Mouse (Mus musculus) kidney, adult 2 months (tissue): ENCODE measurements at regions not wholly inside any gene's neighbourhood (a gene's known extent, or its start where the extent isn't known, plus 50 kb on each side); places are given as distances from the start of the nearest gene placed in this dataset.
A peak's percentile ranks its signal among the peaks of the same experiment; 100 is the strongest.

ENCODE experiments used
- DNase-seq: peaks from one replicate; pipeline ENCODE4 v3.0.0; 2021
- H3K27ac ChIP-seq: fragments of 200-500 bp; 2 replicates; pipeline ENCODE4 v1.5.1; 2012; ENCODE audit warnings: low read depth, low read length, control low read depth, inconsistent platforms; ENCODE audit not compliant: insufficient read depth
- H3K27me3 ChIP-seq: fragments of 200-500 bp; replicated peaks from 2 replicates; pipeline ENCODE4 v1.6.1; 2012; ENCODE audit warnings: mild to moderate bottlenecking, moderate library complexity, low read length, inconsistent platforms; ENCODE audit not compliant: control insufficient read depth, insufficient read depth
- H3K36me3 ChIP-seq: fragments of 200-500 bp; 2 replicates; pipeline ENCODE4 v1.6.1; 2012; ENCODE audit warnings: mild to moderate bottlenecking, moderate library complexity, low read length, inconsistent platforms; ENCODE audit not compliant: control insufficient read depth, insufficient read depth
- H3K4me1 ChIP-seq: fragments of 200-500 bp; 2 replicates; pipeline ENCODE4 v1.6.1; 2011; ENCODE audit warnings: low read length; ENCODE audit not compliant: control insufficient read depth, insufficient read depth
- H3K4me3 ChIP-seq: fragments of 200-500 bp; 2 replicates; pipeline ENCODE4 v1.5.1; 2011; ENCODE audit warnings: mild to moderate bottlenecking, low read depth, low read length, control low read depth; ENCODE audit not compliant: insufficient read depth
- CTCF ChIP-seq: fragments of 200-500 bp; conservative IDR thresholded peaks from 2 replicates; pipeline ENCODE4 v1.5.1; 2011; ENCODE audit warnings: low read depth, mild to moderate bottlenecking, control low read depth, low read length, moderate library complexity, mixed read lengths; ENCODE audit not compliant: insufficient read depth, insufficient read length
- POLR2A ChIP-seq: fragments of 200-500 bp; IDR thresholded peaks from one replicate; pipeline ENCODE4 v1.6.1; 2011; ENCODE audit warnings: low read depth, low read length, control low read depth
- WGBS: fragments of 180-500 bp; shearing (Covaris S2); methylation state at CpG from one replicate; pipeline ENCODE4 v1.1.7; 2018; 5-methylcytosine and 5-hydroxymethylcytosine counted together

DNA sequence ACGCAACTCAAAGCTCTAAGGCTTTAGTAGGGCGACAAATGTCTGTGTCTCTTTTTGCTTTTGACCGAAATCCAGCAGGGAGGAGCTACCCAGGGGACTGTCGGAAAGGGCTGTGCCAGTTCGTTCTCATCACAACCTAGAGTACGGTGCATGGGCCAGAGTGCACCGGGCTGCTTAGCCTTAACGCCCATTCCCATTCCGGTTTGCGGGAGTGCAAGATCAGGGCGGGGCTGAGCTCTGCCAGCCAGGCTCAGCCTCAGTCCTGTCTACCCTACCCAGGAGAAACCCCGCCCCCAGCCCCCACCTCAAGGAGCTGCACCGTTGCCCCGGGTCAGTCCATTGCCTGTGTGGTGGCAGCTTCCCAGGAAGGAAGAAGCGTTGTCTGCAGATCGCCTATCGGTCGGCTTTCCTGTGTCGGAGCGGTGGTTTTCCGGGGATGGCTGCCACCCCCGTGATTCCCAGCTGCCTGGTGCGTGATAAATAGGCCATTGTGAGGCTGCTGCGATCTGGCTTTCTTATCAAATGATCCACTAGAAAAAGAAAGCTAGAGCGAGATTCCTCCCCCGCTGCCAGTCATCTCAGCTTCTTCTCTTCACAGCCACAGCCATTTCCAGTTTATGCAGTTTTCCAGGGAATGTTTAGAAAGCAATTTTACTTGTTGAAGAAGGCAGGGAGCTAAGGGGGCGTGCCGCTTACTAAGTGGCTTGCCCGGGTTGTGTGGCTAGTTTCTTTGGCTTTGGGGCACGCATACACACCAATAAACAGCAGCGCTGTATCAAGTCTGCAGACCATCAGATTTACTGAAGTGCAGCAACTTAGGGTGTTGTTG, 187.4 kb upstream of the Ankrd55 start:
- Histone ChIP-seq H3K27ac (peak overlapping the region; percentile 48), H3K36me3 (no peaks in the 10 kb centered on the region), H3K27me3 (no peaks in the 10 kb centered on the region), H3K4me1 (no peaks in the 10 kb centered on the region; the same call in 1 of the 2 replicates), H3K4me3 (peak overlapping the region; percentile 59)
- peak; percentile 89 for DNase-seq
- WGBS, result 2% methylated on average over 31 of the region's 31 CpGs
- TF ChIP-seq POLR2A (no peak), CTCF (no peak)

- no peaks in the 10 kb centered on the region for H3K36me3 ChIP-seq
- no peak for DNase-seq
- H3K4me1 ChIP-seq, result no peaks in the 10 kb centered on the region; the same call in 1 of the 2 replicates
- WGBS, result 65% methylated on average over 5 of the region's 5 CpGs
- no peak overlapping the region for H3K4me3 ChIP-seq
- H3K27me3 ChIP-seq, result no peaks in the 10 kb centered on the region
- TF ChIP-seq CTCF (no peak), POLR2A (no peak)
- H3K27ac ChIP-seq, result no peak overlapping the region; the same call in 1 of the 2 replicates
Measured at GRCm38 (mm10) chr13:112101421-112101756, 186.9 kb upstream of the Ankrd55 start.

GRCm38 (mm10) chr13:112105953-112106352, 182.3 kb upstream of the Ankrd55 start:
- H3K4me3 ChIP-seq, result no peak overlapping the region
- no peaks in the 10 kb centered on the region for H3K36me3 ChIP-seq
- TF ChIP-seq CTCF (no peak), POLR2A (no peak)
- H3K27ac ChIP-seq, result no peak overlapping the region
- H3K4me1 ChIP-seq, result no peaks in the 10 kb centered on the region; the same call in 1 of the 2 replicates
- H3K27me3 ChIP-seq, result no peaks in the 10 kb centered on the region
- 96% methylated on average over 3 of the region's 3 CpGs for WGBS
- no peak for DNase-seq

DNA sequence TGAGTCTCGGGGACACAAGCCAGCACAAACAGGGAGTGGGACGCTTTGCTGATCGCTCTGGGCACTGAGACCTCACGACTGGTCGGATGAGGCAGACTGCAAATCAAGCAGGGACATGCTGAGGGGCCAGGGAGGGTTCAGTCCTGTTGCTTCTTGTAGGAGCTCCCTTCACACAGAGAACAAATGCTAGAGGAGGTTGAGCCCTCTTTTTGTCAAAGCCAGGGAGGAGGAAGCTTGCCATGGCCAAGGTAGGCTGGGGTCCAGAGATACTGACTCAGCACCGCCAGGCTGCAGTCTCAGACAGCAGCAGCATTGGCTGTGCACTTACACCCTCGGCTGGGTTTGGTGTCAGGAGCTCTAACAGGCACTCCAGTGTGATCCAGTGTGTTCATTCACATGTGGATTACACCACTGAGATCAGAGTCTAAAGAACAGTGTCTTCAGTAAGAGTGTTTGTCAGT, 173.5 kb upstream of the Ankrd55 start:
- no peak for TF ChIP-seq POLR2A
- TF ChIP-seq CTCF, result no peak
- H3K27ac ChIP-seq, result no peak overlapping the region
- DNase-seq, result peak; percentile 43
- H3K36me3 ChIP-seq, result no peaks in the 10 kb centered on the region
- no peaks in the 10 kb centered on the region for H3K27me3 ChIP-seq
- H3K4me3 ChIP-seq, result no peak overlapping the region
- peaks cover 11% of the 10 kb centered on the region; the same call in 1 of the 2 replicates for H3K4me1 ChIP-seq
- WGBS, result 66% methylated on average over 7 of the region's 7 CpGs

- H3K27ac ChIP-seq, result no peak overlapping the region
- H3K4me1 ChIP-seq, result peaks cover 11% of the 10 kb centered on the region; the same call in 1 of the 2 replicates
- H3K4me3 ChIP-seq, result no peak overlapping the region
- H3K27me3 ChIP-seq, result no peaks in the 10 kb centered on the region
- 38% methylated on average over 9 of the region's 9 CpGs for WGBS
- no peak for TF ChIP-seq POLR2A
- H3K36me3 ChIP-seq, result no peaks in the 10 kb centered on the region
- DNase-seq, result peak; percentile 40
Measured at GRCm38 (mm10) chr13:112116101-112116726, 172.0 kb upstream of the Ankrd55 start.

GRCm38 (mm10) chr13:112118564-112118963, 169.7 kb upstream of the Ankrd55 start:
- peaks cover 11% of the 10 kb centered on the region; the same call in 1 of the 2 replicates for H3K4me1 ChIP-seq
- H3K4me3 ChIP-seq, result no peak overlapping the region
- H3K36me3 ChIP-seq, result no peaks in the 10 kb centered on the region
- H3K27me3 ChIP-seq, result no peaks in the 10 kb centered on the region
- DNase-seq, result peak; percentile 40
- WGBS, result 90% methylated on average over 3 of the region's 3 CpGs
- TF ChIP-seq CTCF (no peak), POLR2A (no peak)
- peak overlapping the region; percentile 53 for H3K27ac ChIP-seq

DNA sequence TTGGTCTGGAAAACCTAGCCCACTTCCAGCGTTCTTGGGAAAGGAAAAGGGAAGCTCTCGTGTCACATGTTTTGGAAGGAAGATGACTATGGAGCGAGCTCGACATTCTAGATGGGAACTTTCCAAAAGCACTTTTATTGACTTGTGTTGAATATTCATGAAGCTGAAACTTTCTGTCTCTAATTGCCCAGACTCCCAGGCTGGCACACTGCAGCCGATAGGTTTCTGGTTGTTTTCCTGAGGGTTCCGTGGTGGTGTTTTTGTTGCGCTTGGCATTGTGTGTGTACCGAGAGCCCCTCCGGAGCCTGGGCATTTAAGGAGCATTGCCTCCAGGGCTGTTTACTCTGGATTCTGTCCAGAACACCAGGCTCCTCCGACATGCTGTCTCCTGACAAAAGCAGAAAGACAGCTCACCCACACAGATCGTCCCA, 168.6 kb upstream of the Ankrd55 start:
- H3K27me3 ChIP-seq, result no peaks in the 10 kb centered on the region
- no peak for TF ChIP-seq POLR2A
- TF ChIP-seq CTCF, result no peak
- H3K4me1 ChIP-seq, result peaks cover 11% of the 10 kb centered on the region; the same call in 1 of the 2 replicates
- peak; percentile 77 for DNase-seq
- 18% methylated on average over 11 of the region's 11 CpGs for WGBS
- H3K4me3 ChIP-seq, result no peak overlapping the region
- H3K27ac ChIP-seq, result peak overlapping the region; percentile 84
- H3K36me3 ChIP-seq, result no peaks in the 10 kb centered on the region
